Mouse (Mus musculus) CH12.LX (cell line): Measurements from ENCODE around the gene Gm28047. TPM values are rescaled to one million over a fixed set of nuclear protein-coding genes. Genes with fewer than 3 reads are reported as not detected.

Experiments
- DNase-seq: peaks from one replicate; pipeline ENCODE4 v3.0.0-alpha.2; 2013; ENCODE audit errors: extremely low read depth
- H3K27ac ChIP-seq: 2 replicates; pipeline ENCODE4 v1.5.1; 2012; ENCODE audit warnings: low read depth, mild to moderate bottlenecking, control low read depth, moderate library complexity; ENCODE audit not compliant: insufficient read depth
- H3K27me3 ChIP-seq: replicated peaks from 2 replicates; pipeline ENCODE3; 2012; ENCODE audit warnings: inconsistent platforms
- H3K36me3 ChIP-seq, 2 experiments: replicated peaks in 1 of 2; 2 replicates each; pipeline versions ENCODE3 to v1.6.1; 2012; ENCODE audit warnings: inconsistent platforms in 1 of 2, low read length in 1 of 2, mild to moderate bottlenecking in 1 of 2, mixed read lengths in 1 of 2, moderate library complexity in 1 of 2; ENCODE audit not compliant: control insufficient read depth in 1 of 2, insufficient read depth in 1 of 2
- H3K4me1 ChIP-seq, 2 experiments: 2 replicates each; pipeline ENCODE4 v1.6.1; 2012; ENCODE audit warnings: inconsistent platforms in 1 of 2, moderate library complexity in 1 of 2; ENCODE audit not compliant: insufficient read depth in 2 of 2, control insufficient read depth in 1 of 2
- H3K4me2 ChIP-seq: 2 replicates; pipeline ENCODE4 v1.6.1; 2012; ENCODE audit warnings: low read depth, mild to moderate bottlenecking, control low read depth; ENCODE audit not compliant: poor library complexity, insufficient read depth, severe bottlenecking
- H3K4me3 ChIP-seq, 3 experiments: fragments of 150-350 bp in 1 of 3; sonication (generic) in 1 of 3; replicated peaks in 1 of 3; 2 replicates each; pipeline versions ENCODE3 to v1.5.1; 2011 to 2012; ENCODE audit warnings: low read depth in 2 of 3, low read length in 2 of 3, mild to moderate bottlenecking in 2 of 3, moderate library complexity in 2 of 3, control low read depth in 1 of 3, improper control_type of control experiment in 1 of 3, inconsistent platforms in 1 of 3, mixed read lengths in 1 of 3; ENCODE audit not compliant: poor library complexity in 1 of 3
- H3K79me2 ChIP-seq: replicated peaks from 2 replicates; pipeline ENCODE4 v1.6.1; 2012; ENCODE audit warnings: mild to moderate bottlenecking, moderate library complexity; ENCODE audit not compliant: control insufficient read depth, poor library complexity, insufficient read depth, severe bottlenecking; ENCODE audit errors: extremely low read depth
- H3K9ac ChIP-seq: 2 replicates; pipeline ENCODE4 v1.6.1; 2012; ENCODE audit warnings: low read depth, mild to moderate bottlenecking, control low read depth, moderate library complexity; ENCODE audit not compliant: insufficient read depth
- H3K9me3 ChIP-seq: replicated peaks from 2 replicates; pipeline ENCODE3; 2012; ENCODE audit warnings: low read length, inconsistent platforms, mixed read lengths
- BHLHE40 ChIP-seq: IDR thresholded peaks from 2 replicates; pipeline ENCODE4 v1.6.1; 2011; ENCODE audit warnings: mild to moderate bottlenecking, low read depth, low read length, improper control_type of control experiment
- CHD1 ChIP-seq: IDR thresholded peaks from 2 replicates; pipeline ENCODE4 v1.6.1; 2012; ENCODE audit warnings: low read depth, low read length, improper control_type of control experiment, inconsistent platforms
- ELF1 ChIP-seq: IDR thresholded peaks from 2 replicates; pipeline ENCODE4 v1.6.1; 2014; ENCODE audit warnings: low read depth, mild to moderate bottlenecking, inconsistent platforms, low read length, improper control_type of control experiment
- GABPA ChIP-seq: IDR thresholded peaks from 2 replicates; pipeline ENCODE4 v1.6.1; 2012; ENCODE audit warnings: low read depth, low read length, improper control_type of control experiment, inconsistent platforms; ENCODE audit not compliant: insufficient replicate concordance
- HCFC1 ChIP-seq: IDR thresholded peaks from 2 replicates; pipeline ENCODE4 v1.6.1; 2012; ENCODE audit warnings: low read depth, mild to moderate bottlenecking, inconsistent platforms, low read length, improper control_type of control experiment
- IRF4 ChIP-seq: IDR thresholded peaks from 2 replicates; pipeline ENCODE4 v1.6.1; 2014; ENCODE audit warnings: low read depth, mild to moderate bottlenecking, inconsistent platforms, low read length, improper control_type of control experiment
- JUN ChIP-seq: IDR thresholded peaks from 2 replicates; pipeline ENCODE4 v1.6.1; 2011; ENCODE audit warnings: low read depth, mild to moderate bottlenecking, low read length, improper control_type of control experiment, moderate library complexity; ENCODE audit not compliant: insufficient read depth
- JUND ChIP-seq: conservative IDR thresholded peaks from 2 replicates; pipeline ENCODE4 v1.6.1; 2011; ENCODE audit warnings: low read depth, low read length, improper control_type of control experiment
- KAT2A ChIP-seq: IDR thresholded peaks from 2 replicates; pipeline ENCODE4 v1.6.1; 2012; ENCODE audit warnings: low read length, improper control_type of control experiment, inconsistent platforms; ENCODE audit not compliant: insufficient replicate concordance
- MAZ ChIP-seq: IDR thresholded peaks from 2 replicates; pipeline ENCODE4 v1.6.1; 2012; ENCODE audit warnings: low read depth, mild to moderate bottlenecking, inconsistent platforms, low read length, improper control_type of control experiment, moderate library complexity
- MEF2A ChIP-seq: IDR thresholded peaks from 2 replicates; pipeline ENCODE4 v1.6.1; 2014; ENCODE audit warnings: low read depth, mild to moderate bottlenecking, inconsistent platforms, low read length, improper control_type of control experiment, borderline replicate concordance
- MXI1 ChIP-seq: IDR thresholded peaks from 2 replicates; pipeline ENCODE4 v1.6.1; 2011; ENCODE audit warnings: mild to moderate bottlenecking, low read depth, low read length, improper control_type of control experiment
- NRF1 ChIP-seq: IDR thresholded peaks from 2 replicates; pipeline ENCODE4 v1.6.1; 2014; ENCODE audit warnings: low read depth, mild to moderate bottlenecking, inconsistent platforms, low read length, improper control_type of control experiment, moderate library complexity
- PAX5 ChIP-seq: IDR thresholded peaks from 2 replicates; pipeline ENCODE4 v1.6.1; 2012; ENCODE audit warnings: low read length, inconsistent platforms, mixed read lengths
- POLR2A ChIP-seq: IDR thresholded peaks from 2 replicates; pipeline ENCODE4 v1.6.1; 2011; ENCODE audit warnings: low read depth, mild to moderate bottlenecking, improper control_type of control experiment, low read length
- POLR2AphosphoS2 ChIP-seq: IDR thresholded peaks from 2 replicates; pipeline ENCODE4 v1.6.1; 2011; ENCODE audit warnings: low read depth, low read length, improper control_type of control experiment
- RAD21 ChIP-seq: IDR thresholded peaks from 2 replicates; pipeline ENCODE4 v1.6.1; 2011; ENCODE audit warnings: low read depth, mild to moderate bottlenecking, low read length, improper control_type of control experiment, moderate library complexity
- RCOR1 ChIP-seq: conservative IDR thresholded peaks from 2 replicates; pipeline ENCODE4 v1.6.1; 2012; ENCODE audit warnings: low read depth, mild to moderate bottlenecking, inconsistent platforms, low read length, improper control_type of control experiment
- SIN3A ChIP-seq: IDR thresholded peaks from 2 replicates; pipeline ENCODE4 v1.6.1; 2012; ENCODE audit warnings: low read length, improper control_type of control experiment, inconsistent platforms
- SMC3 ChIP-seq: IDR thresholded peaks from 2 replicates; pipeline ENCODE4 v1.6.1; 2011; ENCODE audit warnings: low read depth, low read length, improper control_type of control experiment
- TBP ChIP-seq: conservative IDR thresholded peaks from 2 replicates; pipeline ENCODE4 v1.6.1; 2011; ENCODE audit warnings: low read depth, low read length, improper control_type of control experiment
- UBTF ChIP-seq: IDR thresholded peaks from 2 replicates; pipeline ENCODE4 v1.6.1; 2012; ENCODE audit warnings: low read depth, mild to moderate bottlenecking, inconsistent platforms, low read length, improper control_type of control experiment, moderate library complexity
- USF1 ChIP-seq: IDR thresholded peaks from 2 replicates; pipeline ENCODE4 v1.6.1; 2014; ENCODE audit warnings: low read depth, mild to moderate bottlenecking, inconsistent platforms, low read length, improper control_type of control experiment
- USF2 ChIP-seq: conservative IDR thresholded peaks from 2 replicates; pipeline ENCODE4 v1.6.1; 2011; ENCODE audit warnings: low read depth, low read length, improper control_type of control experiment
- ZC3H11A ChIP-seq: IDR thresholded peaks from 2 replicates; pipeline ENCODE4 v1.6.1; 2012; ENCODE audit warnings: low read depth, mild to moderate bottlenecking, inconsistent platforms, low read length, improper control_type of control experiment
- ZKSCAN1 ChIP-seq: IDR thresholded peaks from 2 replicates; pipeline ENCODE4 v1.6.1; 2012; ENCODE audit warnings: low read depth, inconsistent platforms, low read length, improper control_type of control experiment, borderline replicate concordance
- ZNF384 ChIP-seq: IDR thresholded peaks from 2 replicates; pipeline ENCODE4 v1.6.1; 2012; ENCODE audit warnings: low read depth, low read length, improper control_type of control experiment, inconsistent platforms
- dilution Hi-C: fragments of 300-500 bp; cut with MboI; formaldehyde crosslinking; loops from 2 replicates; pipeline ENCODE4 v1.14.3; 2020; ENCODE audit warnings: low sequenced_read_pairs; ENCODE audit not compliant: extremely low pct_unique_long_range_greater_than_20kb, extremely low pct_ligation_motif_present
- in situ Hi-C: fragments of 300-500 bp; cut with MboI; formaldehyde crosslinking; loops from 3 replicates; pipeline ENCODE4 v1.14.3; 2019; ENCODE audit warnings: low sequenced_read_pairs, low pct_ligation_motif_present, low pct_unique_long_range_greater_than_20kb, mixed read lengths
- polyA plus RNA-seq: library from polyadenylated mRNA; unstranded; fragments of >175 nt; gene quantifications from 2 replicates; pipeline ENCODE4 v1.2.1, GENCODE M21; 2012; ENCODE audit warnings: low read depth; ENCODE audit not compliant: insufficient read length
- total RNA-seq, 2 experiments: library from RNA; depleted of rRNA; stranded (reverse); fragments of 300-350 nt in 1 of 2; fragments of >200 nt in 1 of 2; gene quantifications; 2 replicates each; pipeline ENCODE4 v1.2.3; 2012 to 2014

Gm28047 gene
- total and polyA plus RNA-seq, 3 experiments: not detected

GRCm38 (mm10) chr15:102572081-102572480 lies 52.8 kb downstream of the Gm28047 start:
- no peaks in the 10 kb centered on the region for H3K79me2 ChIP-seq
- H3K4me2 ChIP-seq: no peak overlapping the region
- no peak for DNase-seq
- no peak overlapping the region for H3K4me3 ChIP-seq
- dilution Hi-C loops: no loop called here
- no peak for TF ChIP-seq JUND
- TF ChIP-seq POLR2A: no peak
- TF ChIP-seq SMC3: no peak
- no peak for TF ChIP-seq RCOR1
- no peak for TF ChIP-seq CHD1
- no peak for TF ChIP-seq BHLHE40
- TF ChIP-seq HCFC1: no peak
- TF ChIP-seq TBP: no peak
- TF ChIP-seq ZC3H11A: no peak
- TF ChIP-seq USF1: no peak
- TF ChIP-seq PAX5: no peak
- no peak for TF ChIP-seq MAZ
- TF ChIP-seq ZKSCAN1: no peak
- no peak for TF ChIP-seq USF2
- TF ChIP-seq ELF1: no peak
- TF ChIP-seq GABPA: no peak
- no peak for TF ChIP-seq SIN3A
- H3K9ac ChIP-seq: no peak overlapping the region
- in situ Hi-C loops: no loop called here
- no peak overlapping the region for H3K27ac ChIP-seq
- H3K27me3 ChIP-seq: no peaks in the 10 kb centered on the region
- H3K9me3 ChIP-seq: no peaks in the 10 kb centered on the region
- H3K4me1 ChIP-seq: peaks cover 0 to 3% of the 10 kb centered on the region in 2 experiments; a peak in 1 of 4 replicates
- peaks cover 0 to 25% of the 10 kb centered on the region in 2 experiments for H3K36me3 ChIP-seq

- Histone ChIP-seq H3K79me2 (no peaks in the 10 kb centered on the region), H3K27ac (no peak overlapping the region)
- dilution Hi-C loops: no loop called here
These were observed 57.0 kb downstream of the Gm28047 start for GRCm38 (mm10) chr15:102567849-102568248.

More at GRCm38 (mm10) chr15:102567849-102568248, 57.0 kb downstream of the Gm28047 start:
- no peak overlapping the region for H3K4me3 ChIP-seq
- TF ChIP-seq ELF1 (no peak), RCOR1 (no peak), CHD1 (no peak), MEF2A (no peak), MXI1 (no peak), POLR2AphosphoS2 (no peak), NRF1 (no peak), ZNF384 (no peak), JUN (no peak), IRF4 (no peak), UBTF (no peak), USF2 (no peak), KAT2A (no peak), TBP (no peak), RAD21 (no peak)
- TF ChIP-seq, all 38 proteins: peak for 0
- Histone ChIP-seq H3K4me1 (no peaks in the 10 kb centered on the region), H3K27me3 (no peaks in the 10 kb centered on the region), H3K9ac (no peak overlapping the region), H3K4me2 (no peak overlapping the region), H3K9me3 (no peaks in the 10 kb centered on the region), H3K36me3 (peaks cover 0 to 20% of the 10 kb centered on the region in 2 experiments)
- in situ Hi-C loops: no loop called here
- DNase-seq: no peak
